Mouse (Mus musculus): ENCODE measurements at regions not wholly inside any gene's neighbourhood (a gene's known extent, or its start where the extent isn't known, plus 50 kb on each side); places are given as distances from the start of the nearest gene placed in this dataset.

GRCm38 (mm10) chr15:93744191-93744945 is 148.7 kb upstream of the Prickle1 start:
- TF ChIP-seq CTCF (conservative IDR thresholded peaks at IDR 0.05; ENCODE audit: low read length) = no peak
- no peak for TF ChIP-seq NANOG (IDR thresholded peaks at IDR 0.05; ENCODE audit: borderline replicate concordance, low read length)

All from E14TG2a.4 (cell line).